In the genomic region with DNA sequence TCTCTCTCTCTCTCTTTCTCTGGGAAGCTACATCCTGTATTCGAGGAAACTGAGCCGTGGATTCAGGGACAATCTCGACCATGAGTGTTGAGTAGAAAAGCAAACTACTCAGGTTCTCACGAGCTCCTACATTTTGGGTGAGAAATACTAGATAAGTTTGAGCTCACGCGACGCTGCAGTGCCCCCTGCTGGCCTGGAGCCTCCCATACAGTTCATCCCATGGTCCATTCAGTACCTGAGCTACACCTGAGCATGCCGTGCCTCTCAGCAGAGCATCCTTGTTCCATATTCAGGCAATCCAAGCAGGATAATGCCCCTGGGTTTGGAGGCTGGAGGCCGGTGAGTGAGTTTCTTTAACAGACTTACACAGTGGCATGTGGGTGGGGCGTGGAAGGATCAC, we compare ENCODE assay signal across 8 mouse cellular contexts. TPM values are rescaled to one million over a fixed set of nuclear protein-coding genes. Genes with fewer than 3 reads are reported as not detected.
DNase-seq lines count a peak whose midpoint lies in the region; ATAC-seq and TF ChIP-seq lines count a peak whose summit lies in the region.

No protein-coding gene starts in this region.

- H3K36me3 ChIP-seq in CH12.LX (replicated peaks in 1 of 2; ENCODE audit: control insufficient read depth in 1 of 2, insufficient read depth in 1 of 2, low read length in 1 of 2), result no peaks in the 10 kb centered on the region

- TF ChIP-seq EP300 in CH12.LX (IDR thresholded peaks at IDR 0.05; ENCODE audit: low read length), result no peak

- H3K9ac ChIP-seq in CH12.LX (ENCODE audit: insufficient read depth, low read depth), result no peak overlapping the region

- H3K4me2 ChIP-seq in CH12.LX (ENCODE audit: insufficient read depth, low read depth, poor library complexity, severe bottlenecking), result no peak overlapping the region

- H3K4me1 ChIP-seq in CH12.LX (ENCODE audit: control insufficient read depth in 1 of 2, insufficient read depth in 2 of 2), result no peaks in the 10 kb centered on the region

- dilution Hi-C loops in CH12.LX (cut with MboI; ENCODE audit: extremely low pct_ligation_motif_present, extremely low pct_unique_long_range_greater_than_20kb, low sequenced_read_pairs), result no loop called here

- no peak for TF ChIP-seq POLR2A in CH12.LX (IDR thresholded peaks at IDR 0.05; ENCODE audit: low read depth, low read length)

- H3K79me2 ChIP-seq in CH12.LX (replicated peaks; ENCODE audit: control insufficient read depth, extremely low read depth, insufficient read depth, poor library complexity, severe bottlenecking), result no peaks in the 10 kb centered on the region

- H3K4me3 ChIP-seq in CH12.LX (replicated peaks in 1 of 3; ENCODE audit: low read depth in 2 of 3, low read length in 2 of 3, poor library complexity in 1 of 3), result no peak overlapping the region

- in situ Hi-C loops in CH12.LX (cut with MboI; ENCODE audit: low pct_ligation_motif_present, low pct_unique_long_range_greater_than_20kb, low sequenced_read_pairs), result no loop called here

- ATAC-seq in megakaryocyte-erythroid progenitor cell, adult 5-6 weeks (replicated peaks; ENCODE audit: low FRiP score, low TSS enrichment, poor library complexity, severe bottlenecking), result peak; percentile 80
- no peak for ATAC-seq in activated CD4-positive, CD25-positive, alpha-beta regulatory T cell, adult 4 months

- no peak overlapping the region for H3K27ac ChIP-seq in CH12.LX (ENCODE audit: insufficient read depth, low read depth)

- TF ChIP-seq CTCF in CH12.LX (conservative IDR thresholded peaks at IDR 0.05 in 1 of 2, IDR thresholded peaks at IDR 0.05 in 1 of 2; ENCODE audit: low read depth in 2 of 2, low read length in 2 of 2), result peak; percentile 67 to 83

- peak; percentile 43 for DNase-seq in CH12.LX (ENCODE audit: extremely low read depth)
- DNase-seq in T-cell, adult 2 months (ENCODE audit: low spot score), result peak; percentile 41
- DNase-seq in cerebellum, postnatal 4 days (ENCODE audit: low spot score in 2 of 2), result peak; percentile 32 to 62
- DNase-seq in gastrocnemius, postnatal 4 days (ENCODE audit: low spot score in 2 of 2), result peak; percentile 29 to 52
- peak; percentile 16 for DNase-seq in layer of hippocampus, adult 9-10 months (ENCODE audit: low spot score)
- peak; percentile 21 for DNase-seq in skeletal muscle tissue, adult 2 months (ENCODE audit: low read depth, low spot score)

- TF ChIP-seq RAD21 in CH12.LX (IDR thresholded peaks at IDR 0.05; ENCODE audit: low read depth, low read length), result peak; percentile 81

- H3K9me3 ChIP-seq in CH12.LX (replicated peaks; ENCODE audit: low read length), result no peaks in the 10 kb centered on the region

- peaks cover 27% of the 10 kb centered on the region for H3K27me3 ChIP-seq in CH12.LX (replicated peaks)

TF ChIP-seq in CH12.LX, 34 proteins besides CTCF, POLR2A, EP300 and RAD21:
- TF ChIP-seq PAX5 (IDR thresholded peaks at IDR 0.05; ENCODE audit: low read length), result no peak
- TF ChIP-seq ZKSCAN1 (IDR thresholded peaks at IDR 0.05; ENCODE audit: borderline replicate concordance, low read depth, low read length), result no peak
- TF ChIP-seq BHLHE40 (IDR thresholded peaks at IDR 0.05; ENCODE audit: low read depth, low read length), result peak; percentile 31; the same call in 1 of the 2 replicates
- TF ChIP-seq MAX (IDR thresholded peaks at IDR 0.05; ENCODE audit: low read length), result no peak
- peak; percentile 81 for TF ChIP-seq SMC3 (IDR thresholded peaks at IDR 0.05; ENCODE audit: low read depth, low read length)
- no peak for TF ChIP-seq RCOR1 (conservative IDR thresholded peaks at IDR 0.05; ENCODE audit: low read depth, low read length)
- TF ChIP-seq MAFK (IDR thresholded peaks at IDR 0.05; ENCODE audit: insufficient replicate concordance, low read length), result no peak
- TF ChIP-seq TCF12 (IDR thresholded peaks at IDR 0.05; ENCODE audit: low read depth, low read length), result no peak
- peak; percentile 34 for TF ChIP-seq ZC3H11A (IDR thresholded peaks at IDR 0.05; ENCODE audit: low read depth, low read length)
- no peak for TF ChIP-seq SIN3A (IDR thresholded peaks at IDR 0.05; ENCODE audit: low read length)

RNA-seq across cellular contexts. Expression of gene Lysmd4, which starts 22.9 kb away (rescaled TPM):
- total RNA-seq in CH12.LX (2012; rRNA removed) (10.6 and 12.0 TPM in 2 replicates), CH12.LX (2014; rRNA removed) (4.4 and 5.0 TPM in 2 replicates)
- polyA plus RNA-seq in CH12.LX (2012; ENCODE audit: insufficient read length, low read depth), result 3.0 and 4.0 TPM in 2 replicates
- 10 to 100 TPM; 14.5 to 15.0 TPM for total RNA-seq in gastrocnemius, postnatal 4 days (2021)
- 4.8 TPM in 2 replicates for total RNA-seq in megakaryocyte-erythroid progenitor cell, adult 5-6 weeks (2014; fragmentation: Nextera tagmentation)
- total RNA-seq in megakaryocyte-erythroid progenitor cell, adult 5-6 weeks (2017), result 1.7 and 4.3 TPM in 2 replicates
- 1 to 10 TPM; 5.1 to 8.8 TPM for polyA plus RNA-seq in activated CD4-positive, CD25-positive, alpha-beta regulatory T cell, adult 4 months (2017; shearing (Covaris generic))
